Mouse (Mus musculus): Measurements from ENCODE around the gene Slc39a3.

DNA sequence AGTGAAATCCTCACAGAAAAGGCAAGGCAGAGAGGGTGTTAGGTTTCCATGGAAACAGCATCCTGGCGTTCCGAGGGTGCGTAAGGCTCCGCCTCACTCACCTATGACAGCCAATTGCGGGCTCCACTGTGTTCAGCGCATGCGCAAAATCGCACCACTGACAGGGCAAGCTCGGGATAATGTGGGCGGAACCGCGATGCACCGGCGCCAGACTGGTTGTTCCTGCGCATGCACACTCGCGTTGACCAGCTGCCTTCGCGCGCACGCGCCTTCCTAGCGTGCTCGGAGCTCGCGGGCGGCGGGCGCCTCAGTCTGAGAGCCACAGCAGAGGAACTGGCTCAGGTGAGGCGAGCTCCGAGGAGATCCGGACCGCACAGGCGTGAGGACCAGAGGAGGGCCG is 32.6 kb upstream of the Slc39a3 start, which contains the start of gene Thop1:
- TF ChIP-seq CTCF (conservative IDR thresholded peaks at IDR 0.05; ENCODE audit: insufficient read depth, insufficient read length, low read depth, low read length) = no peak
- no peak for TF ChIP-seq POLR2A (IDR thresholded peaks at IDR 0.05; ENCODE audit: low read depth, low read length)
